Mouse (Mus musculus): ENCODE results near the gene Swt1.

DNA sequence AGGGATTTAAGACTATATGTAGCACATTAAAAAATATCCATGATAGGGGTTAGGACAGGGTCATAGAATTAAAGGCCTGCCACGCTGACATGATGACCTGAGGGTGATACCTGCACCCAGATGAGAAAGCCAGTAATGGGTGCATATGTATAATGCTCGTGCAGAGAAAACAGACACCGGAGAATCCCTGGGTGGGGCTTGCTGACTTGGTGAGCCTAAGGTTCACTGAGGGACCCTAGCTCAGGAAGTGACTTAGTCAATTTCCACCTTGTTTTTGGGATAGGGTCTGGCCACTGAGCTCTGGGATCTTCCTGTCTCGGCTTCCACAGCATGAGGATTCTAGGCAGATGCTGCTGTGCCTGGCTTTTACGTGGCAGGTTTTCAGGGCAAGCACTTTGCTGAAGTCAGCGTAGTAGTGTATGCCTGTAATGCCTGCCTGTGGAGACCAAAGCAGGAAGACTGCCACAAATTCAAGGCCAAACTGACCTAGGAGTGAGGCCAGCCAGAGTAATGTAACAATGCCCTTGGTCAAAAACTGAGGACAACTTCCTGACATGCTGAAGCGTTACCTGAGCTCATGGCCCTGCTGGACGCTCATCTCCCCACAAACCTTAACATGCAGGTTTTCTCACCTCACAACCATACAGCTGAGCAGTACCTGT is 61.2 kb downstream of the Swt1 start:
- TF ChIP-seq CTCF (IDR thresholded peaks at IDR 0.05; ENCODE audit: borderline replicate concordance, insufficient read depth, low read length): no peak
- TF ChIP-seq POLR2A (IDR thresholded peaks at IDR 0.05; ENCODE audit: low read depth, low read length): no peak

Measured in embryonic fibroblast, embryonic 13.5 days (primary cell).